Mouse (Mus musculus) liver, embryonic 16.5 days (tissue): ENCODE data around the gene Sec62. TPM values are rescaled to one million over a fixed set of nuclear protein-coding genes. Genes with fewer than 3 reads are reported as not detected.

Experiments used
- ATAC-seq: fragments of 200-750 bp; cut with Nextera tagmentation; 2 replicates; pipeline ENCODE4 v1.8.0; 2017; ENCODE audit warnings: low read depth, mild to moderate bottlenecking, moderate number of reproducible peaks, moderate library complexity
- H3K27ac ChIP-seq: fragments of 300-500 bp; sonication (generic); 2 replicates; pipeline ENCODE4 v1.5.1; 2014; ENCODE audit warnings: mild to moderate bottlenecking, low read length
- H3K27me3 ChIP-seq: fragments of 300-500 bp; sonication (generic); 2 replicates; pipeline ENCODE4 v1.6.1; 2014; ENCODE audit warnings: low read depth, low read length, mixed read lengths; ENCODE audit not compliant: control insufficient read depth, insufficient read depth
- H3K36me3 ChIP-seq: fragments of 300-500 bp; sonication (generic); 2 replicates; pipeline ENCODE4 v1.6.1; 2014; ENCODE audit warnings: mild to moderate bottlenecking; ENCODE audit not compliant: control insufficient read depth, insufficient read depth
- H3K4me1 ChIP-seq: fragments of 300-500 bp; sonication (generic); 2 replicates; pipeline ENCODE4 v1.6.1; 2014; ENCODE audit warnings: low read depth, low read length, mixed read lengths; ENCODE audit not compliant: control insufficient read depth
- H3K4me2 ChIP-seq: fragments of 300-500 bp; sonication (generic); 2 replicates; pipeline ENCODE4 v1.6.1; 2014; ENCODE audit warnings: low read depth, low read length, mixed read lengths
- H3K4me3 ChIP-seq: fragments of 300-500 bp; sonication (generic); 2 replicates; pipeline ENCODE4 v1.5.1; 2014; ENCODE audit warnings: low read depth, mild to moderate bottlenecking, low read length
- H3K9ac ChIP-seq: fragments of 300-500 bp; sonication (generic); 2 replicates; pipeline ENCODE4 v1.6.1; 2014; ENCODE audit warnings: low read depth, low read length
- H3K9me3 ChIP-seq: fragments of 300-500 bp; sonication (generic); replicated peaks from 2 replicates; pipeline ENCODE4 v1.6.1; 2016; ENCODE audit warnings: low read length; ENCODE audit not compliant: control insufficient read depth
- WGBS: fragments of 180-500 bp; shearing (Covaris S2); extraction: QIAGEN DNeasy Blood & Tissue Kit; methylation state at CpG from one replicate; pipeline ENCODE4 v1.1.7; 2014; ENCODE audit not compliant: insufficient replicate concordance; 5-methylcytosine and 5-hydroxymethylcytosine counted together
- polyA plus RNA-seq: library from polyadenylated mRNA; unstranded; fragments of >200 nt; fragmentation: Nextera tagmentation; extraction: Ambion mirVana; gene quantifications from 2 replicates; pipeline ENCODE4 v1.2.1, GENCODE M21; 2015

Gene Sec62
- 45.1 and 51.3 TPM in 2 replicates for polyA plus RNA-seq

DNA sequence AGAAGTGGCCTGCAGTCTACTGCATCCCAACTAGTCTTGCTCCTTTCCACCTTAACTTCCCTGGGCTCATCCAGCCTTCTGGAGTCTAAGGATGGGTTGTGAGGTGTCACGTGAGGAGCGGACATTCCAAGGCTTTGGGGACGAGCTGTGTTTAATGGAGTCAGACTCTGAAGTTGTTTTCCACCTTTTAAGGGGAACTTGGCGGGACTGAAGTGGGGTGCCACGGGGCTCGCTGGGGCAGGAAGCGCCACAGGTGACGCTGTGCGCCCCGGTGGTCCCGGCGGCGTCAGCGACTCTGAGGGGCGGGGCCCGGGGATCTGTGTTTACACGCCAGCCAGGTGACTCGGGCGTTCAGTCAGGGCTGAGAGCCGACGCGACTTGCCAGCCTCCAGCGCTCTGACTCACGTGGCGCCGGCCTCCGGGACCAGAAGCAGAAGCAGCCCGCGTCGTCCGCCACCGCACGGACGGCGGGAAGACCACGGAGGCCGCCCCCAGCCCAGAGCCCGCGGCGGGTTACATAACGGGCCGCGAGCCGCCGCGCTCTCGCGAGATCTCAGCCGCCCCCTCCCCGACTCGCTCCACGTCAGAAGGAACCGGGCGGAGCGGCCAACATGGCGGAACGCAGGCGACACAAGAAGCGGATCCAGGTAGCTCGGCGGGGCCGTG, at the start of gene Sec62:
TSS of gene Sec62 (plus strand) at position 139 of the 666 bp plus-strand sequence.
- peaks cover 7% of the 10 kb centered on the region; the same call in 1 of the 2 replicates for H3K4me1 ChIP-seq
- peak within 1 kb of the TSS; percentile 74 for H3K4me2 ChIP-seq
- H3K27ac ChIP-seq: peak within 1 kb of the TSS; percentile 84
- no peaks in the 10 kb centered on the region for H3K27me3 ChIP-seq
- peak; percentile 91 for ATAC-seq
- H3K36me3 ChIP-seq: no peaks in the 10 kb centered on the region
- H3K9me3 ChIP-seq: no peaks in the 10 kb centered on the region
- WGBS: under 1% methylated on average over 59 of the region's 62 CpGs
- peak within 1 kb of the TSS; percentile 100 for H3K9ac ChIP-seq
- H3K4me3 ChIP-seq: peak within 1 kb of the TSS; percentile 99

DNA sequence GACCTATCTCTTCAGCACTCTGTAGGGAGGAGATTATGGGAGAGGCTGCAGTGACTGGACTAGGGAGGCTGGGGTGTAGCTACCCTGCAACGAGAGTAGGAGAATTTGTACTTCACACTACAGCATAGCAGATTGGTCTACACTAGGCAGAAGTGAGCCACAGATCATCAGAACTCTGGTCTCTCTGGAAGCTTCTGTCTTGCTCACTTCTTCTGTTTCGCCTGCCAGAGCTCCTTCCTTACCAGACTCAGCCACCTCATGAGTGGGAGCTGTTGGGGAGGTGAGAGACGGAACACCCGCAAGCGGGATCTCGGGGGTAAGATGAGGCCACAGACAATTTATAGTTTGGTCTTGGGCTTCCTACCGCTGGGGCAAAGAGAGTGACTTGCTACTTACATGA, 49.8 kb upstream of the Sec62 start:
- Histone ChIP-seq H3K9me3 (no peaks in the 10 kb centered on the region), H3K36me3 (no peaks in the 10 kb centered on the region), H3K4me3 (no peak overlapping the region), H3K9ac (no peak overlapping the region), H3K27me3 (no peaks in the 10 kb centered on the region), H3K27ac (no peak overlapping the region), H3K4me1 (no peaks in the 10 kb centered on the region), H3K4me2 (no peak overlapping the region)
- WGBS: 78% methylated on average over 7 of the region's 7 CpGs
- no peak for ATAC-seq

- Histone ChIP-seq H3K4me2 (no peak within 1 kb of the TSS), H3K27ac (no peak within 1 kb of the TSS), H3K36me3 (no peaks in the 10 kb centered on the region), H3K9ac (no peak within 1 kb of the TSS), H3K4me1 (no peaks in the 10 kb centered on the region), H3K9me3 (no peaks in the 10 kb centered on the region), H3K27me3 (no peaks in the 10 kb centered on the region), H3K4me3 (no peak within 1 kb of the TSS)
- ATAC-seq: no peak
- WGBS: 60% methylated on average over 7 of the region's 7 CpGs
Observed at GRCm38 (mm10) chr3:30746006-30746405, 46.7 kb upstream of the Sec62 start, which contains the start of gene Samd7. Samd7 (plus strand) TSS chr3:30746293.

GRCm38 (mm10) chr3:30748316-30748715, 44.4 kb upstream of the Sec62 start:
- ATAC-seq: no peak
- H3K9me3 ChIP-seq: no peaks in the 10 kb centered on the region
- H3K9ac ChIP-seq: no peak overlapping the region
- no peaks in the 10 kb centered on the region for H3K27me3 ChIP-seq
- H3K4me3 ChIP-seq: no peak overlapping the region
- no peaks in the 10 kb centered on the region for H3K4me1 ChIP-seq
- WGBS: 80% methylated on average over 9 of the region's 9 CpGs
- H3K4me2 ChIP-seq: no peak overlapping the region
- H3K27ac ChIP-seq: no peak overlapping the region
- H3K36me3 ChIP-seq: no peaks in the 10 kb centered on the region

DNA sequence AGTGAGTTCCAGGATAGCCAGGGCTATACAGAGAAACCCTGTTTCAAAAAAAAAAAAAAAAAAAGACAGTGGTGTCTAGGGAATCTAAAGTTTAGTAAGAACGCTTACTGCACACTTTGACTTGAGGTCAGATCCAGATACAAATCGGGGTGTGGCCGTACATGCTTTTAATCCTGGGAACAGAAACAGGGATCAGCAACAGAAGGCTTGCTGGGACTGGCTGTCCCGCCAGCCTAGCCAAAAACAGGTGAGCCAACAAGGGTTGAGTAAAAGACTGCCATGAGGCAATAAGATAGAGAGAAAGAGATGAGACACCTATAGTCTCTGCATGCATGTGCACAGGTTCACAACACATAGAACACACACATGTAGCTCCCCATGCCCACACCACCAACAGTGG, 38.0 kb upstream of the Sec62 start:
- no peak overlapping the region for H3K9ac ChIP-seq
- no peak overlapping the region for H3K4me3 ChIP-seq
- no peaks in the 10 kb centered on the region for H3K36me3 ChIP-seq
- H3K4me2 ChIP-seq: no peak overlapping the region
- H3K9me3 ChIP-seq: no peaks in the 10 kb centered on the region
- no peaks in the 10 kb centered on the region for H3K4me1 ChIP-seq
- 66% methylated on average over 4 of the region's 4 CpGs for WGBS
- ATAC-seq: no peak
- H3K27ac ChIP-seq: no peak overlapping the region
- H3K27me3 ChIP-seq: no peaks in the 10 kb centered on the region

DNA sequence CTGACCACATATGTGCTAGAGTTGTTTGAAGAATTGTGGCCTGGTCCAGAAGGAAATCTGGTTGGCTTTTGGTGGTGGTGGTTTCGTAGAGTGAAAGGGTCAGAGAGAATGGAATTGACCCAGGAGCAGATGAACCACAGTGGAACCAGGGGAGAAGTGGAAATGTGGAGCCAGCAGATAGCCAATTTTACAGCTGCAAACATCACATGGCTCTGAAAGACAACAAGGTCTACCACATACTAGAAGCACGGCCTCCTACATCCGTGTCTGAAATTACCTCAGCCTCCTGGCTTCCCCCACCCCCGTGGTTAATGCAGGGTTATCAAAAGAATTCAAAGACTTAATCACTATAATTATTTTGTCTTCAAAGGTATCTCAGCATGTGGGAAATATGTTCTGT, 27.8 kb upstream of the Sec62 start:
- no peaks in the 10 kb centered on the region for H3K9me3 ChIP-seq
- WGBS: 43% methylated on average over 4 of the region's 4 CpGs
- H3K4me2 ChIP-seq: peak overlapping the region; percentile 72
- no peaks in the 10 kb centered on the region for H3K36me3 ChIP-seq
- H3K9ac ChIP-seq: peak overlapping the region; percentile 65; the same call in 1 of the 2 replicates
- H3K4me1 ChIP-seq: peaks cover 34% of the 10 kb centered on the region
- ATAC-seq: no peak
- H3K27me3 ChIP-seq: no peaks in the 10 kb centered on the region
- H3K4me3 ChIP-seq: peak overlapping the region; percentile 47
- H3K27ac ChIP-seq: peak overlapping the region; percentile 95

DNA sequence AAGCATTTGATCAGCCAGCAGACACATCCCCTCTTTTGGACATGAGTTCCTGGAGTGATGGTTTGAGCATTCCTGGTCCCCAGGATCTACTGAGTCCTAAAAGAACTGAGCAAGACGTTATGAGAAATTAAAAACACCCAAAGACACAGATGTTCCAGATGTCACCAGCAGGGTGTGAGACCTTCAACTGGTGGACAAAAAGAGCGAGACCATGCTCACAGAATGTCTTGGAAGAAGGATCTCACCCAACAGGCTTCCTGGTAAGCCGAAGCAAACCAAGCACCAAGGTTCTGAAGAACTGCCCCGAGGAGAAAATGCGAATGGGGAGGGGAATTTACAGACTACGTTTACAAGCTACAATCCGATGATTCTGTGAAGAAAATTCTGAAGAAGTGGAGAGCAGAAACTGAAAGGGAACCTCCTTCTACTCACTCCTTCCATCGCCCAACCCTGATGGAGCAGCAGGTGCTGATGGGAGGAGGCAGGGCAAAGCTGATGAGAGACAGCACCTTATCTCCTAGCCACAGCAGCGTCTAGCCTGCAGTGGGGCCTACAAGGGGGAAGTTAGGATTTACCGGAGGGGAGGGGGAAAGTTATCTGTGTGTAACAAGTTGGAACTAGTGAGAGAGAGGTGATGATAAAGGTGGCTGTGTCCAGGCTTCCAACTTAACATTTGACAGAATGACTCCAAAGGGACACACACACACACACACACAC, 27.2 kb upstream of the Sec62 start:
- Histone ChIP-seq H3K4me3 (peak overlapping the region; percentile 47), H3K36me3 (no peaks in the 10 kb centered on the region), H3K9ac (peak overlapping the region; percentile 66), H3K27ac (peak overlapping the region; percentile 95), H3K4me2 (peak overlapping the region; percentile 72), H3K27me3 (no peaks in the 10 kb centered on the region), H3K9me3 (no peaks in the 10 kb centered on the region), H3K4me1 (peaks cover 34% of the 10 kb centered on the region)
- WGBS: 20% methylated on average over 10 of the region's 10 CpGs
- ATAC-seq: peak; percentile 98

DNA sequence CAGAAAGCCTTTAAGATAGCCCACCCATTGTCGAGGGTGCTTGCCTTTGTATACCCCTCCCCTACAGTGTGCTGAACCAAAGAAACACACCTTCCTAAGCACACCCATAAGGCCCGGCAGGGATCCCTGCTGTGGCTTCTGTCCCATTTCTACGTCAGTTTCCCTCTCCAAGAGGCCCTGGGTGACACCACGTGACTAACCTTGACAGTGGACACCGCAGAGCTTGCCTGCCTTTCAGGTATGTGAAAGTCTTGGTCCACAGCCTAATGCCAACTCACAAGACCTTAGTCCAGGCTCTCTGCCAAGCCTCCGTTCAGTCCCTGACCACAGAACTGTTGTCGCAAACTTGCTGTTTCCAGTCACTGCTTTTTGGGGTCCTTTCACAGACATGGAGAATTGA, 26.5 kb upstream of the Sec62 start:
- 19% methylated on average over 7 of the region's 7 CpGs for WGBS
- no peaks in the 10 kb centered on the region for H3K27me3 ChIP-seq
- H3K4me2 ChIP-seq: peak overlapping the region; percentile 70
- H3K9ac ChIP-seq: peak overlapping the region; percentile 66
- peak overlapping the region; percentile 95 for H3K27ac ChIP-seq
- H3K4me1 ChIP-seq: peaks cover 34% of the 10 kb centered on the region
- no peaks in the 10 kb centered on the region for H3K9me3 ChIP-seq
- peak; percentile 78 for ATAC-seq
- no peaks in the 10 kb centered on the region for H3K36me3 ChIP-seq
- peak overlapping the region; percentile 41 for H3K4me3 ChIP-seq

GRCm38 (mm10) chr3:30767271-30767670, 25.4 kb upstream of the Sec62 start:
- WGBS: 71% methylated on average over 6 of the region's 6 CpGs
- Histone ChIP-seq H3K9me3 (no peaks in the 10 kb centered on the region), H3K27ac (peak overlapping the region; percentile 43; the same call in 1 of the 2 replicates), H3K4me3 (no peak overlapping the region), H3K36me3 (no peaks in the 10 kb centered on the region), H3K27me3 (no peaks in the 10 kb centered on the region), H3K4me2 (no peak overlapping the region), H3K9ac (no peak overlapping the region), H3K4me1 (peaks cover 34% of the 10 kb centered on the region)
- no peak for ATAC-seq
